Mouse (Mus musculus): Measurements from ENCODE around the gene Rtn4. TPM values are rescaled to one million over a fixed set of nuclear protein-coding genes. Genes with fewer than 3 reads are reported as not detected.
A peak's percentile ranks its signal among the peaks of the same experiment; 100 is the strongest.
"Not testable (repeated sequence)": the region's sequence is repeated elsewhere in the genome, so short reads cannot be mapped to it uniquely, and the experiment has no call there.

The Rtn4 gene
- 289 and 295 TPM in 2 replicates for polyA plus RNA-seq (2012; rRNA removed)

- DNase-seq (ENCODE audit: low read depth), result peak; percentile 99
- TF ChIP-seq CTCF (IDR thresholded peaks at IDR 0.05; ENCODE audit: borderline replicate concordance, extremely low read depth, insufficient read depth, insufficient read length), result no peak
- TF ChIP-seq POLR2A (IDR thresholded peaks at IDR 0.05; ENCODE audit: borderline replicate concordance, extremely low read depth, insufficient read depth, insufficient read length, poor library complexity, severe bottlenecking), result peak; percentile 81; the same call in 1 of the 2 replicates
Measured at GRCm38 (mm10) chr11:29692683-29693272, at the start of gene Rtn4. Rtn4 (plus strand) TSS chr11:29692947.

DNA sequence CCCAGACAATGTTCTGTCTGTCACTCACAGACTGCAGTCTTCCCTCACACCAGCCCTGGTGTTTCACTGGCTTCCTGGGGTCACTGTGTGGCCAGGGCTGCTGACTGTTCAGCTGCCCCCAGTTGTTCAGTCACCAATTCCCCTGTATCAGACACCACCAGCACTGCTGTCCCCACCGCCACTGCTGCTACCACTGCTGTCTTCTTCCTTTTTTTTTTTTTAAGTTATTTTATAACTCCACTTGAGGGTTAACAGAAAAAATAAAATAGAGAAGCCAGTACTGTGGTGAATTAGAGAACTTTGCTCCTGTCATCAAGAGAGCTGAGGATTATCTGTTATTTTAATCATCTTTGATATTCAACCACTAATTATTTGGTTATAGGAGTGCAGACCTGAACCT is 48.3 kb upstream of the Rtn4 start:
- DNase-seq (ENCODE audit: low read depth), result no peak
- TF ChIP-seq POLR2A (IDR thresholded peaks at IDR 0.05; ENCODE audit: borderline replicate concordance, extremely low read depth, insufficient read depth, insufficient read length, poor library complexity, severe bottlenecking) (no peak), CTCF (IDR thresholded peaks at IDR 0.05; ENCODE audit: borderline replicate concordance, extremely low read depth, insufficient read depth, insufficient read length) (no peak)

DNA sequence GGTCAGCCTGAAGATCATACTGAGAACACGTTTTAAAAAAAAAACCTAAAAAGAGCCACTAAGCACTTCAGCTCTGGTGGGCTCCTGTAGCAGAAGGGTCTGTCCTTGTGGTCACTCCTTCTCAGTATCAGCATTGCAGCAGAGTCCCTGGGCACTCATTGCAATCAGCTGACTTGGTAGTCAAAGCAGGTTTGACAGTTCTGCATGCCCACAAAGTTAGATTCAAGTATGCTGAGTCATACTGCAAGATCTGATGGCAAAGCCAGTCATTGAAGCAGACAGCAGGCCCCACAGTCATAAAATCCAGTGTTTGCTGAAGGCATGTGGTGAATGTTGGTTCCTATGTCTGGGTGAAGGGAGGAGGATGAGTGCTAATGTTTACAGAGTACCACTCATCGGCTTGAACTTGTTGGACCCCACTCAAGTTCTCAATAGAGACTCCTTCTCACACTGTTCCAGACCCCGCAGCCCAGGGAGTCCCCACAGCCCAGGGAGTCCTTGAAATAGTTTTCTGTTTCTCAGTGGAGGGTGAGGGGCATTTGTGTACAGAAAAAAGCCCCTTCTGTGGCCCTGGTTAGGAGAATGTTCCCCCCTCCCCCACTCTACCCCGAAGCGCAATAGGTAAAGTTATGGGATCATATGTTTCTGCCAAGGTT is 47.2 kb upstream of the Rtn4 start:
- no peak for TF ChIP-seq CTCF (IDR thresholded peaks at IDR 0.05; ENCODE audit: borderline replicate concordance, extremely low read depth, insufficient read depth, insufficient read length)
- TF ChIP-seq POLR2A (IDR thresholded peaks at IDR 0.05; ENCODE audit: borderline replicate concordance, extremely low read depth, insufficient read depth, insufficient read length, poor library complexity, severe bottlenecking), result no peak
- no peak for DNase-seq (ENCODE audit: low read depth)

DNA sequence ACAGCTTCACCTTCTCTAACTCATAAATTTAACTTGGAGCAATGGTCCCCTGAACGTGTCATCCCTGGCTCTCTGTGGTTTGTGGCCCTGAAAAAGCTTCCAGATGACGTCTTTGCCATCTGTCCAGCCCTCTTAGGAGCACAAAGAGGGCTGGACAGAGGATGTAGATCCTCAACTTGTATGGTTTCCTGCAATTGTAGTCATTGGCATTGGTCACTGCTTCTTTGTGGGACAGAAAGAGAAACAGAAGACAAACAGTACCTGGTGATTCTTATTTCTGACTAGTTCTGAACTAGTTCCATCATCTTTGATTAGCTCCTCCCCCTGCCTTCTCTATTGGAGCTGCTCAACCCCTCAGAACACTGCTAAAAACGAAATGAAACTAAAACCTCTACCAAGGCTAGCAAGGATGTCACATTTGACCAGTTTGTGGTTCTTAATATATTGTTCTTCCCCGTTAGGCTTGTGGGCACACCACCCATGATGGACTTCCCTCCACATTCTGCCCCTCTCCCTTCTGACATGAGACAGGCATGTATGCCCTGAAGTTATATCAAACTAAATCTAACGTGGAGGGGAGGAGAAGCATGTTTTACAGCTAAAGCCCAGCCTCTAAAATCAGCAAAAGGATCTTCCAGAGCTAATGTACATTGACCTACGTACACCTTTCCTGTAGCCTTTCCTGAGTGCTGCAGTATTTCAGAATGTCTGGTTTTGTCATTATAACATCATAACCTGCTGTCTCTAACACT is 45.0 kb upstream of the Rtn4 start:
- DNase-seq (ENCODE audit: low read depth), result no peak
- TF ChIP-seq POLR2A (IDR thresholded peaks at IDR 0.05; ENCODE audit: borderline replicate concordance, extremely low read depth, insufficient read depth, insufficient read length, poor library complexity, severe bottlenecking) (no peak), CTCF (IDR thresholded peaks at IDR 0.05; ENCODE audit: borderline replicate concordance, extremely low read depth, insufficient read depth, insufficient read length) (no peak)

GRCm38 (mm10) chr11:29655381-29655780 is 37.4 kb upstream of the Rtn4 start:
- DNase-seq (ENCODE audit: low read depth), result not testable (repeated sequence)

GRCm38 (mm10) chr11:29660740-29661139 is 32.0 kb upstream of the Rtn4 start:
- no peak for DNase-seq (ENCODE audit: low read depth)
- TF ChIP-seq CTCF (IDR thresholded peaks at IDR 0.05; ENCODE audit: borderline replicate concordance, extremely low read depth, insufficient read depth, insufficient read length) (no peak), POLR2A (IDR thresholded peaks at IDR 0.05; ENCODE audit: borderline replicate concordance, extremely low read depth, insufficient read depth, insufficient read length, poor library complexity, severe bottlenecking) (no peak)

DNA sequence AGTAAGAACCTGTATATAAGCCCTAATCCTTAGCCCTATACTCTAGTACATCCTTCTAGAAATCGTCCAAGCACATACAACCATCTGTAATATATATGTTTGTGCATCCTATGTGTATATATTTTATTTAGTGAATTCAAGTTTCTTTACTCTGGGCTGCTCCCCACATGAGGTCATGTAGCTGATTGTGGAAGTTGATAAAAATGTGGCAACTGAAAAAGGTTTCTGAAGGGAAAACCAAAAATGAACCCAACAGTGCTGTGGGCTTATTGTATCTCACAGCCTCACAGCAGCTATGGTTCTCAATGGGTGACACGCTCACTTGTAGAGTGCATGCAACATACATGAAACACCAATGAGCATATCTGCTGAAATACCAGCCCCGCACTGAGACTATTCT is 25.1 kb upstream of the Rtn4 start:
- TF ChIP-seq POLR2A (IDR thresholded peaks at IDR 0.05; ENCODE audit: borderline replicate concordance, extremely low read depth, insufficient read depth, insufficient read length, poor library complexity, severe bottlenecking) (no peak), CTCF (IDR thresholded peaks at IDR 0.05; ENCODE audit: borderline replicate concordance, extremely low read depth, insufficient read depth, insufficient read length) (no peak)
- no peak for DNase-seq (ENCODE audit: low read depth)

DNA sequence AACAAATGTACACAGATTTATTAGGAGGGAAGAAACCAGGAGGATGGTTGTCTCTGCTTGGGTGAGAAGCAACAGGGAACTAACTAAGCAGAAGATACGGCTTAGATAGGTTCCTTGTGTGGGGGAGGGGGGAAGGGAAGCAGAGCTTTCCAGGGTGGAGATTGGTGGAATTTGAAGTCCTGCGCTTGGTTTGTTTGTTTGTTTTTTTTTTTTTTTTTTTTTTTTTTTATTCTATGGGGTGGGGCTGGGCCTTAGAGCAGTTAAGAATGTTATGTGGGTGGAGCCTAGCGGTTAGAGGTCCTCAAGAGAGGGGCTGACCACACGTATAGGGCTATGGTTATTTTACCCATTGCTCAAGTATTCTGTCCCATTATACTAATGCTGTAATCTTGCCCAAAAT is 23.0 kb upstream of the Rtn4 start:
- no peak for DNase-seq (ENCODE audit: low read depth)
- TF ChIP-seq POLR2A (IDR thresholded peaks at IDR 0.05; ENCODE audit: borderline replicate concordance, extremely low read depth, insufficient read depth, insufficient read length, poor library complexity, severe bottlenecking), result no peak
- no peak for TF ChIP-seq CTCF (IDR thresholded peaks at IDR 0.05; ENCODE audit: borderline replicate concordance, extremely low read depth, insufficient read depth, insufficient read length)

GRCm38 (mm10) chr11:29673359-29673758 is 19.4 kb upstream of the Rtn4 start:
- TF ChIP-seq CTCF (IDR thresholded peaks at IDR 0.05; ENCODE audit: borderline replicate concordance, extremely low read depth, insufficient read depth, insufficient read length), result no peak
- TF ChIP-seq POLR2A (IDR thresholded peaks at IDR 0.05; ENCODE audit: borderline replicate concordance, extremely low read depth, insufficient read depth, insufficient read length, poor library complexity, severe bottlenecking), result no peak
- no peak for DNase-seq (ENCODE audit: low read depth)

DNA sequence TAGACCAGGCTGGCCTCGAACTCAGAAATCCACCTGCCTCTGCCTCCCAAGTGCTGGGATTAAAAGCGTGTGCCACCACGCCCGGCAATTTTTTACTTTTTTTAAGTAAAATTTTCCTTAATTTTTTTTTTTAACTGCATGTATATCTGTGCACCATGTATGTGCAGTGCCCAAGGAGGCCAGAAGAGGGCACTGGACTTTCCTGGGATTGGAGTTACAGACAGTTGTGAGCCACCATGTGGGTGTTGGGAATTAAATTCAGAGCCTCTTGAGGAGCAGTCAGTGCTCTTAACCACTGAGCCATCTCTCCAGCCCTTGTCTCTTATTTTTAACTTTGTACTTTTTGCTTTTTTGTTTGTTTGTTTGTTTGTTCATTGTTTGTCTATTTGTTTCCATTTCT is 16.0 kb upstream of the Rtn4 start:
- TF ChIP-seq POLR2A (IDR thresholded peaks at IDR 0.05; ENCODE audit: borderline replicate concordance, extremely low read depth, insufficient read depth, insufficient read length, poor library complexity, severe bottlenecking) (no peak), CTCF (IDR thresholded peaks at IDR 0.05; ENCODE audit: borderline replicate concordance, extremely low read depth, insufficient read depth, insufficient read length) (peak; percentile 24; the same call in 1 of the 2 replicates)
- no peak for DNase-seq (ENCODE audit: low read depth)

DNA sequence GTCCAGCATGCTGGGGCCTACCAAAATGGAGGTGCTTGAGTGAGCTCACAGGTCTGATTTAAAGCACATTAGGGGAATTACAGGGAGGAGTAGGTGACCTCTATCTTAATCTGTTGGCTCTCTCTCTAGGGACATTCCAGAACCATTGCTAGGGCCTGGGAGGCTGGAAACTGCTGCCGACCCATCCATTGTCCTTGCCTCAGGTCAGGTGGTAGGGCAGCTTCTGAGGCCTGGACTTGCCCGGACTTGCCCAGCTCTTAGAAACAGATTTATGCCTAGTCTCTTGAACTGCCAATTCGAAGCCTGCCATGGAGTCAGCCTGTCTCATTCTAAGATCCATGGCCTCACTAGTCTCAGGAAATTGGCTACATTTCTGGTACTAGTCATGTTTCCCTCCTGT is 12.8 kb upstream of the Rtn4 start:
- TF ChIP-seq CTCF (IDR thresholded peaks at IDR 0.05; ENCODE audit: borderline replicate concordance, extremely low read depth, insufficient read depth, insufficient read length), result no peak
- TF ChIP-seq POLR2A (IDR thresholded peaks at IDR 0.05; ENCODE audit: borderline replicate concordance, extremely low read depth, insufficient read depth, insufficient read length, poor library complexity, severe bottlenecking), result no peak
- DNase-seq (ENCODE audit: low read depth), result no peak

- DNase-seq (ENCODE audit: low read depth), result no peak
- TF ChIP-seq CTCF (IDR thresholded peaks at IDR 0.05; ENCODE audit: borderline replicate concordance, extremely low read depth, insufficient read depth, insufficient read length), result no peak
- TF ChIP-seq POLR2A (IDR thresholded peaks at IDR 0.05; ENCODE audit: borderline replicate concordance, extremely low read depth, insufficient read depth, insufficient read length, poor library complexity, severe bottlenecking), result no peak
Measured at GRCm38 (mm10) chr11:29680771-29681170, 12.0 kb upstream of the Rtn4 start.
